ENCODE assay signal across 26 mouse cellular contexts in genomic region chr3:66430187-66430586, GRCm38 (mm10).
"Had no signal": no experiment of that assay in that cellular context is flagged by ENCODE, and none has a peak within 500 bp of the region (broad histone marks: within the 10 kb centered on the region; RNA-seq: fewer than 3 reads in every experiment).

No protein-coding gene starts in this region.

- H3K27me3 ChIP-seq: heart, embryonic 13.5 days; heart, embryonic 15.5 days; hindbrain, embryonic 12.5 days; intestine, embryonic 15.5 days; limb, embryonic 13.5 days; limb, embryonic 15.5 days; liver, embryonic 12.5 days had no signal

- H3K27ac ChIP-seq: heart, adult 2 months; heart, embryonic 13.5 days; heart, embryonic 15.5 days; hindbrain, embryonic 10.5 days; hindbrain, embryonic 12.5 days; hindbrain, embryonic 14.5 days; intestine, embryonic 15.5 days; layer of hippocampus, adult 2 months; left cerebral cortex, adult 2 months; limb, embryonic 13.5 days; limb, embryonic 15.5 days; liver, embryonic 12.5 days had no signal

- H3K4me2 ChIP-seq: heart, embryonic 11.5 days; heart, embryonic 13.5 days; heart, embryonic 15.5 days; hindbrain, embryonic 12.5 days; hindbrain, embryonic 14.5 days; intestine, embryonic 15.5 days; limb, embryonic 13.5 days; limb, embryonic 15.5 days; liver, embryonic 12.5 days had no signal

- H3K4me3 ChIP-seq: heart, adult 2 months; heart, embryonic 13.5 days; heart, embryonic 15.5 days; hindbrain, embryonic 10.5 days; hindbrain, embryonic 12.5 days; intestine, embryonic 15.5 days; layer of hippocampus, adult 2 months; left cerebral cortex, adult 2 months; limb, embryonic 13.5 days; limb, embryonic 15.5 days; liver, embryonic 12.5 days had no signal

- DNase-seq: gastrocnemius, postnatal 14 days; gastrocnemius, postnatal 36 days; heart, adult 11 months; heart, adult 2 months; heart, postnatal 14 days; heart, postnatal 36 days; kidney, adult 18-20 months; kidney, adult 8-10 months; kidney, postnatal 10 days; kidney, postnatal 25 days; kidney, postnatal 4 days had no signal

- H3K4me1 ChIP-seq: heart, embryonic 13.5 days; heart, embryonic 15.5 days; hindbrain, embryonic 10.5 days; hindbrain, embryonic 12.5 days; intestine, embryonic 15.5 days; limb, embryonic 13.5 days; limb, embryonic 15.5 days; liver, embryonic 12.5 days had no signal

- H3K9ac ChIP-seq: heart, embryonic 13.5 days; heart, embryonic 15.5 days; hindbrain, embryonic 12.5 days; hindbrain, embryonic 14.5 days; intestine, embryonic 15.5 days; limb, embryonic 13.5 days; limb, embryonic 15.5 days; liver, embryonic 12.5 days had no signal

- ATAC-seq: hindbrain, embryonic 16.5 days; inflammation-experienced regulatory T-cells, adult 6 months; intestine, embryonic 15.5 days; intestine, postnatal 0 days; liver, embryonic 12.5 days had no signal

- H3K36me3 ChIP-seq: heart, embryonic 13.5 days; heart, embryonic 15.5 days; hindbrain, embryonic 10.5 days; hindbrain, embryonic 12.5 days; intestine, embryonic 15.5 days; limb, embryonic 13.5 days; limb, embryonic 15.5 days; liver, embryonic 12.5 days had no signal

- H3K9me3 ChIP-seq: heart, embryonic 13.5 days; heart, embryonic 15.5 days; hindbrain, embryonic 10.5 days; hindbrain, embryonic 12.5 days; intestine, embryonic 15.5 days; limb, embryonic 13.5 days; limb, embryonic 15.5 days; liver, embryonic 12.5 days had no signal
